In the genomic region with DNA sequence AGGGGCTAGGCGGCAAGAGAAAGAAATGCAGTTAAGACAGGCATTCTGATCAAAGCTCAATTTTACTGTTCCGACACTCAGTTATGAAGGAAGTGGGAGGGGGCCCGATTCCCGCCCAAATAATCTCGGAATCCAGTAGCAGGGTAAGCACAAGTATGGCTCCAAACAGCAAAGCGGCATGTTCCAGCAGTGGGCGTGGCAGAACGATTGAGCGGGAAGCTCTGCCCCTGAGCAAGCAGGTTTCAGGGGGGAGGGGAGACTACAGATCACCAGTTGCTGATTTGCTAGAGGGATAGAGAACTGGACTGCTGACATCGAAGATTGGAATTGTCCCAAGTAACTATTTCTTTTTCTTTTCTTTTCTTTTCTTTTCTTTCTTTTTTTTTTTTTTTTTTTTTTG, we compare ENCODE assay signal across 15 mouse cellular contexts. TPM values are rescaled to one million over a fixed set of nuclear protein-coding genes. Genes with fewer than 3 reads are reported as not detected.
DNase-seq lines count a peak whose midpoint lies in the region; ATAC-seq lines count a peak whose summit lies in the region.
"Had no signal": no experiment of that assay in that cellular context is flagged by ENCODE, and none has a peak within 500 bp of the region (broad histone marks: within the 10 kb centered on the region; RNA-seq: fewer than 3 reads in every experiment).

No protein-coding gene starts in this region.

- no peak overlapping the region for H3K9ac ChIP-seq in stomach, embryonic 16.5 days (ENCODE audit: low read length)
- H3K9ac ChIP-seq: embryonic facial prominence, embryonic 15.5 days; heart, embryonic 15.5 days; midbrain, embryonic 12.5 days; neural tube, embryonic 13.5 days had no signal

- H3K4me2 ChIP-seq in stomach, embryonic 16.5 days (ENCODE audit: low read depth, low read length): 0 out of 2 replicates have a peak overlapping the region, but pooled peaks have one; percentile 19
- H3K4me2 ChIP-seq: embryonic facial prominence, embryonic 15.5 days; heart, embryonic 15.5 days; midbrain, embryonic 12.5 days; neural tube, embryonic 13.5 days had no signal

- no peak overlapping the region for H3K27ac ChIP-seq in stomach, embryonic 16.5 days (ENCODE audit: low read length)
- H3K27ac ChIP-seq: embryonic facial prominence, embryonic 15.5 days; heart, embryonic 15.5 days; kidney, postnatal 0 days; midbrain, embryonic 12.5 days; neural tube, embryonic 13.5 days had no signal

- intact Hi-C loops in left cerebral cortex, postnatal 36 days (cut with DNase I): no loop called here

- no peak overlapping the region for H3K4me3 ChIP-seq in stomach, embryonic 16.5 days (replicated peaks; ENCODE audit: low read length)
- H3K4me3 ChIP-seq: embryonic facial prominence, embryonic 15.5 days; heart, embryonic 15.5 days; midbrain, embryonic 12.5 days; neural tube, embryonic 13.5 days had no signal

- H3K9me3 ChIP-seq in stomach, embryonic 16.5 days (replicated peaks; ENCODE audit: control insufficient read depth, low read length): no peaks in the 10 kb centered on the region
- H3K9me3 ChIP-seq: embryonic facial prominence, embryonic 15.5 days; heart, embryonic 15.5 days; midbrain, embryonic 12.5 days; neural tube, embryonic 13.5 days had no signal

- no peaks in the 10 kb centered on the region for H3K4me1 ChIP-seq in stomach, embryonic 16.5 days (ENCODE audit: control insufficient read depth, insufficient read depth, low read length)
- H3K4me1 ChIP-seq: embryonic facial prominence, embryonic 15.5 days; heart, embryonic 15.5 days; midbrain, embryonic 12.5 days; neural tube, embryonic 13.5 days had no signal

- WGBS in stomach, embryonic 16.5 days: 35% methylated on average over 10 of the region's 10 CpGs

- no peaks in the 10 kb centered on the region for H3K27me3 ChIP-seq in stomach, embryonic 16.5 days (ENCODE audit: control insufficient read depth, insufficient read depth, low read length)
- H3K27me3 ChIP-seq: embryonic facial prominence, embryonic 15.5 days; heart, embryonic 15.5 days; midbrain, embryonic 12.5 days; neural tube, embryonic 13.5 days; Patski had no signal

- H3K36me3 ChIP-seq in stomach, embryonic 16.5 days (ENCODE audit: control insufficient read depth, insufficient read depth, low read length): no peaks in the 10 kb centered on the region
- H3K36me3 ChIP-seq: embryonic facial prominence, embryonic 15.5 days; heart, embryonic 15.5 days; midbrain, embryonic 12.5 days; neural tube, embryonic 13.5 days had no signal

- peak; percentile 4 for DNase-seq in lung, postnatal 36 days
- DNase-seq in lung, postnatal 14 days: no peak
- peak; percentile 25 for DNase-seq in c-Kit-positive CD71-positive TER-119-positive erythroid progenitor cells, embryonic 14.5 days (ENCODE audit: low spot score)
- DNase-seq in kidney, postnatal 14 days: peak; percentile 39
- no peak for DNase-seq in left cerebral cortex, postnatal 36 days (ENCODE audit: low spot score in 2 of 2)
- DNase-seq in cerebellum, adult 11 months: no peak
- DNase-seq: right cerebral cortex, postnatal 25 days; thymus, postnatal 25 days had no signal

- ATAC-seq in stomach, embryonic 16.5 days (ENCODE audit: insufficient read depth, low FRiP score): no peak
- ATAC-seq: Patski had no signal

RNA-seq across cellular contexts. Expression of a gene that starts 9.8 kb away (rescaled TPM):
- polyA plus RNA-seq in stomach, embryonic 16.5 days (2015; fragmentation: Nextera tagmentation; extraction: Ambion mirVana): 88.6 and 115 TPM in 2 replicates
- 10 to 100 TPM; 57.8 to 71.5 TPM for total RNA-seq in left cerebral cortex, postnatal 36 days (2021)

RNA-seq across cellular contexts. Expression of a gene that starts 37.9 kb away (rescaled TPM):
- 0.47 and 0.53 TPM in 2 replicates for polyA plus RNA-seq in stomach, embryonic 16.5 days (2015; fragmentation: Nextera tagmentation; extraction: Ambion mirVana)
- 10 to 100 TPM; 35.4 to 37.0 TPM for total RNA-seq in left cerebral cortex, postnatal 36 days (2021)

Comparison
In these comparisons a context has a peak if more than half of its experiments do, and no peak if none do; other contexts are left out.
1. DNase-seq: peak in lung, postnatal 36 days (single experiment), c-Kit-positive CD71-positive TER-119-positive erythroid progenitor cells, embryonic 14.5 days (single experiment) and kidney, postnatal 14 days (single experiment); none in lung, postnatal 14 days (single experiment), left cerebral cortex, postnatal 36 days (0 of 2) and cerebellum, adult 11 months (single experiment).